Mouse (Mus musculus) megakaryocyte progenitor cell, adult 5-6 weeks (primary cell): ENCODE measurements around the gene Tgm4. TPM values are rescaled to one million over a fixed set of nuclear protein-coding genes. Genes with fewer than 3 reads are reported as not detected.

Experiments used
- ATAC-seq: replicated peaks from 2 replicates; pipeline ENCODE4 v1.8.0; 2016; ENCODE audit warnings: mild to moderate bottlenecking, moderate TSS enrichment, inconsistent platforms; ENCODE audit not compliant: poor library complexity
- total RNA-seq, 2 experiments: library from RNA; stranded (forward) in 1 of 2; stranded (reverse) in 1 of 2; fragments of 157-497, 149-512 nt in 1 of 2; fragments of 200-1000 nt in 1 of 2; gene quantifications; 2 replicates each; pipeline versions ENCODE4 v1.2.3 to v1.2.4; 2015 to 2017

The Tgm4 gene
- not detected in 2 replicates for total RNA-seq (2015)
- 0.04 TPM in 1 of 2 replicates, not detected in the other for total RNA-seq (2017)

DNA sequence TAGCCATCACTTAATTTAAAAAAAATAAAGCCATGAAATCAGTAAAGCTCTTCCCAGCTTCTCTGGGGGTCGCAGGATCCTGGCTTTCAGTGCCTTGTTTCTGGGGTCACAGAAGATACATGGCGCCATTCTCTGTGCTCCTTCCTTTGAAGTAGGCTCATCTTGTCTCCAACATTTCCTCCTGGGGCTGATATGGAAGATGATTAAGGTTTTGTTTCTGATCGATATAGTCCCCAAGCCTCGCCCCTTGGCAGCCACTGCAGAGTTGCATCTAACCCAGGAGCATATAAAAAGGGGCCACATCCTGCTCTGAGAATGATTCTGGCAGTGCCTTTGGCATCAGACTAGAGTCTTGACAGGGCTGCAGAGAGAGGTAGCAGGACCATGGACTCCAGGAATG lies at the start of gene Tgm4:
Gene Tgm4 (plus strand): TSS at position 301 of the 400 bp plus-strand sequence.
- ATAC-seq, result no peak

DNA sequence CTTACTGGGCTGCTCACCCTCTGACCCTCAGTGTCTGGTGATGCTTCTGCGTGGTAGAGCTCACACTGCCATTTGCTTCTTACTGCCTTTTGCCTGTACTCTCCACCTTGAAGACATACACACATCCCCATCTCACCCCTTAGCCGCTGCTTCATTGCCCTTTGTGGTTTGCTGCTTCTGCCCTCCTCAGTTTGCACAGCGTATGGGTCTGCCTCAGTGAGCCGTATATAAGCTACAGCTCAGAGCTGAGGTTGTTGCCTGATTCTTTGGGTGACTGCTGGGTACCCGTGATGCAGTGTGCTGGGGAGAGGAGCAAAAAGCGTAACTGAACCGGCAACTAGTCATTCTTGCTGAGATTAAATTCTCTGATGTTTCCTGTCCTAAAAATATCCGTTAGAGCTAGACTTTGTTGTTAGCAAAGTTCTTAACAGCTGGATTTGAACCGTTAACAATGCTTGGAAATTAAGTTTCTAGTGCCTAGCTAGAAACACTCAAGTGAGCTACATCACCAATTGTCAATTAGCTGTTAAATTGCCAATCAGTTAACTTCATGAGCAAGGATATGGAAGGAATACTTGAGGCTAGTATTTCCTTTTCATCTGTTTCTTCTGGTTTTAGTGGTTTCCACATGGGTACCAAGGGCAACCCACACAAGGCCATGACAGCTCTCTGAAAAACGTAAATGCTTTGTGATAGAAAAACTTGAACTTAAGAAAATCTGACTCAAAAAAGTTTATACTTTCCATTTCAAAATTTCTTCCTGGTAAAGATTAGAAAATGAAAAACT lies 35.9 kb upstream of the Tgm4 start:
- ATAC-seq, result 0 out of 2 replicates have a peak, but pooled peaks have one; percentile 9

DNA sequence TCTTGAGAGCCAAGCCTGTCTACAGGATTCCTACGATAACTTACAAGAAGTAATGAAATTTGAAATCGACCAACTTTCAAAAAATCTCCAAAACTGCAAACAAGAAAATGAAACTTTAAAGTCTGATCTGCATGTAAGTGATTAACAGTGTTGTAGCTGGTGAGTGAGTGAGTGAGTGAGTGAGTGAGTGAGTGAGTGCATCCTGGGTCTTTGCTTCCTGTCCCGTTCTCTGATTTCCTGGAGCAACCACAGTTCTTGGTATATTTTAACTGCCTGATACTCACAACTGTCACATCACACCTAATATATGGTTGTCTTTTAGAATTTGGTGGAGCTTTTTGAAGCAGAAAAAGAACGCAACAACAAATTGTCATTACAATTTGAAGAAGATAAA lies 35.3 kb upstream of the Tgm4 start:
- ATAC-seq, result no peak

- no peak for ATAC-seq
Observed at GRCm38 (mm10) chr9:123004718-123005117, 29.8 kb upstream of the Tgm4 start.

GRCm38 (mm10) chr9:123006071-123006470 lies 28.5 kb upstream of the Tgm4 start:
- ATAC-seq, result peak; percentile 65

DNA sequence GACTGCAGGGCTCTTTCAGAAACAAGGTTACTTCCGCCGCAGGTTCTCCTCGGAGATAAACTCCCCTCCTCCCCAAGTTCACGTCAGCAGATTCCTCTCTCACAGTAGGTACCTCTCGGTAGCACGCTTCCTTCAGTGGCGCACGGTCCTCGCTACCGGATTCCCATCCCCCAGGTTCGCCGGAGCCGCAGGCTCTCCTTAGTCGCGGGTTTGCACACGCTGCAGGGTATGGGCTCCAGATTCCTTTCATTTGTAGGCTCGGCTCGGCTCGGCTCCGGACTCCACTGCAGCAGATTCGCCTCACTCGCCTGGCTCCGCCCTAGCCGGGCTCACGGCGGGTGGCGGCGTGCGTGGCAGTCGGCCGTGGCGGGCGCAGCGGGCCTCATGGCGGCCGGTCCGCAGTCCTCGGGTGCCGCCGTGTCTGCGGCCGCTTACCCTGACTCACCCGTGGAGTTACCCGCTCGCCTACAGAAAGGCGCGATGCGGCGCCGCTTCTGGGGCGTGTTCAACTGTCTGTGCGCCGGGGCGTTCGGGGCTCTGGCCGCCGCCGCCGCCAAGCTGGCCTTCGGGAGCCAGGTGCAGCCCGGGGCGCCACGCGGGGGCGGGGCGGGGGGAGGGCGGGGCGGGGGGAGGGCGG lies 13.4 kb upstream of the Tgm4 start, which contains the start of gene Tmem42:
Gene Tmem42 (plus strand): TSS at position 332 of the 637 bp plus-strand sequence.
- ATAC-seq, result peak; percentile 83

DNA sequence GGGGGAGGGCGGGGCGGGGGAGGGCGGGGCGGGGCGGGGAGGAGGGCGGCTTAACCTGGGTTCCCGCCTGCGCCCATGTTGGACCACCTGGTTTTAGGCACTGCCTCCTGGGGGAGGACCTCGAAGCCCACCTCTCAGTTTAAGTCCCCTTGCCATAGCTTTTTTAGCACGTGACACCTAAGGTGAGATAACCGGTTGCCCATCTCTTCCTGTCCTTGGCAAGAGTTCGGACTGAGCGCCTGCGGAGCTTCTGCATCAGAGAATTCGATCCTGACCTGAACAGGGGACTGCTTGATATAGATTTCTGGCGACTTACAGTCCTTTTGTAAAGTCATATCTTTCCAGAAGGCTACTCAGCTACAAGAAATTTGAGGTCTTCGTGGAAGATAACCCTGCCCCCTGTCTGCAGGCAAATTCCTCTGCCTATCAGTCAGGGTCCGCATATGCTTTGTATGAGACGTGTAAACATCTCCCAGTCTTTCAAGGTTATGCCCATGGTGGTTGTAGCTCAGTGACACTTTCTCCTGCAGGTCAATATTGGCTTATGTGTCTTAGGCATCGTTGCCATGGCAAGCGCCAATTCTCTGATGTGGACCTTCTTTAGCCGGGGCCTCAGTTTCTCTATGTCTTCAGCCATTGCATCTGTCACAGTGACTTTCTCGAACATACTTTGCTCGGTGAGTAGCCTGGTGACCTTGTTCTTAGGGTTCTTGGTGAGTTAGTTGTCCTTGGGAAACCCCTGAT lies 12.7 kb upstream of the Tgm4 start:
- ATAC-seq, result peak; percentile 30; the same call in 1 of the 2 replicates

GRCm38 (mm10) chr9:123024201-123024600 lies 10.3 kb upstream of the Tgm4 start:
- no peak for ATAC-seq

- no peak for ATAC-seq
Observed at GRCm38 (mm10) chr9:123031496-123032246, 2.9 kb upstream of the Tgm4 start.

- ATAC-seq, result peak; percentile 80
Observed at GRCm38 (mm10) chr9:123047665-123048064, 13.1 kb downstream of the Tgm4 start.

DNA sequence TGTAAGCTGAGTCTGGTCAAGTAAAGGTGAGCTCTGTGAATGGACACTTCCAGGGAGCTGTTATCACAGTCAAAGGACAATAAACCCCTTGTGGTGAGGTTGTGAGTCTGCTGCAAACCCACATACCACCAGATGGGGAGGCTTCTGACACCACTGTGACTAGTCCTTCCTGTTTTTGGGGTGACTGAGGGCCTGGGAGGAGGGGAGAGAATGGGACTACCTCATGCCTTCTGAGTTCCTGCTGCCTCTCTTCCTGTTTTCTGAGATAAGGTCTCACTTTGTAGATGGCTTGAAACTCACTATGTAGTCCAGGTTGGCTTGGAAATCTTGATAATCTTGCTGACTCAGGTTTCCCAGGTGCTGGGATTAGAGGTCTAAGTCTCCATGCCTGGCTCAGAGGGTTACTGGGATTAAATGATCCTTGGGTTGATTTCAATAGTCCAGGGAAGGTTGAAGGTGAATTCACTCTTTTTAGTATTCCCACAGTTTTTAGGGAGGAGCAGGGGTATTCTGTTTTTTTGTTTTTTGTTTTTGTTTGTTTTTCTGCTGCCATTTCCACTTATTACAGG lies 24.3 kb downstream of the Tgm4 start:
- ATAC-seq, result peak; percentile 100

DNA sequence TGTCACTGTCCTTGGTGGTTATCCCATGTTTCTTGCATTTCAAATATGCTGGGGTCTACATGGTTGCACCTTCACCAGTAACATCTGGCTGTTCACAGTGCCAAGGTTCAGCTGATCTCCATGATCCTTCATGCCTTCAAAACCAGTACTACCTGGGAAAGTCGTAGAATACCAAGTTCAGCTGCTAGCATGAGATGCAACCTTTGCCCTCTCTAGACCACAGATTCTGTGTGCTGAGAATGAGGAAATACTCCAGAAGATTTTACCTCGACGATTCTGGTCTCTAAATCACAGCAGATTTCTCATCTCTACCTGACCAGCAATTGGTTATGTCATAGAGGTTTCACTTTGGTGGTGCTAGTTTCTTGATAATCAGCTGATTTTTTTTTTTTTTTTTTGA lies 25.6 kb downstream of the Tgm4 start:
- ATAC-seq, result no peak

GRCm38 (mm10) chr9:123079149-123079548 lies 44.6 kb downstream of the Tgm4 start:
- ATAC-seq, result peak; percentile 87

DNA sequence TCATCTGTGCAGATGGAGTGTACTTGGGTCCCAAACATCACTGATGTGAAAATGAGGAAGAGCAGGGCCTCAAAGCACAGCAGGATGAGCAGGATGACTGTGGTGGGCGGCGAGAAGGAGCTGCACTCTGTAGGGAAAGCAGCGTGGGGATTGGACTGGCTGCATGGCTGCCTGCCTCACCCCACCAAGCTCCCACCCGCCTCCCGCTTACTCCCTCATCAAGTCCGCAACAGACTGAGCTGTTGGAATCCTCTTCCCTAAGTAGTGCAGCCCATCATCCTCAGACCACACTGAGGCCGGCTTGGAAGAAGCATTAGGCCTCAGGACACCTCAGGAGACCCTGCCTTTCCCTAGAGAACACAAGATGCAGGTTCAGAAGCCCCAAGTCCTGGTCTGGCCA lies 45.8 kb downstream of the Tgm4 start:
- ATAC-seq, result no peak

GRCm38 (mm10) chr9:123080796-123081195 lies 46.3 kb downstream of the Tgm4 start:
- ATAC-seq, result no peak

- ATAC-seq, result no peak
Observed at GRCm38 (mm10) chr9:123085373-123085772, 50.8 kb downstream of the Tgm4 start.

DNA sequence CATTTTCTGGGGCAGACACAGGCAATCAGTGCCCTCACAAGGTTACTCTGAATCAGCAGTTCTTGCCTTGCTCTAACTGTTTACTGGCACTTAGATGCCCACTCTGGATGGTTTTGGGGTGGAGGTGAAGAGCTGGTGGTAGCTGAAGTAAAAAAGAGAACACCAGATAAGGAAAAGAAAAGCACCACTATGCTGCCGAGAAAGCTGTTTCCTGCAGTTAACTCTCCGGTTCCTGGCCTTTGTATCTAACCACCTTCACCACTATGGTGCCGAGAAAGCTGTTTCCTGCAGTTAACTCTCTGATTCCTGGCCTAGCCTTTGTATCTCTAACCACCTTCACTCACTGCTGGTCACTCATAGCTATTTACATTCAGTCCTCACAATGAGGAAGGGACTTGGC lies 53.0 kb downstream of the Tgm4 start:
- ATAC-seq, result peak; percentile 70

GRCm38 (mm10) chr9:123090844-123091243 lies 56.3 kb downstream of the Tgm4 start:
- ATAC-seq, result peak; percentile 29

DNA sequence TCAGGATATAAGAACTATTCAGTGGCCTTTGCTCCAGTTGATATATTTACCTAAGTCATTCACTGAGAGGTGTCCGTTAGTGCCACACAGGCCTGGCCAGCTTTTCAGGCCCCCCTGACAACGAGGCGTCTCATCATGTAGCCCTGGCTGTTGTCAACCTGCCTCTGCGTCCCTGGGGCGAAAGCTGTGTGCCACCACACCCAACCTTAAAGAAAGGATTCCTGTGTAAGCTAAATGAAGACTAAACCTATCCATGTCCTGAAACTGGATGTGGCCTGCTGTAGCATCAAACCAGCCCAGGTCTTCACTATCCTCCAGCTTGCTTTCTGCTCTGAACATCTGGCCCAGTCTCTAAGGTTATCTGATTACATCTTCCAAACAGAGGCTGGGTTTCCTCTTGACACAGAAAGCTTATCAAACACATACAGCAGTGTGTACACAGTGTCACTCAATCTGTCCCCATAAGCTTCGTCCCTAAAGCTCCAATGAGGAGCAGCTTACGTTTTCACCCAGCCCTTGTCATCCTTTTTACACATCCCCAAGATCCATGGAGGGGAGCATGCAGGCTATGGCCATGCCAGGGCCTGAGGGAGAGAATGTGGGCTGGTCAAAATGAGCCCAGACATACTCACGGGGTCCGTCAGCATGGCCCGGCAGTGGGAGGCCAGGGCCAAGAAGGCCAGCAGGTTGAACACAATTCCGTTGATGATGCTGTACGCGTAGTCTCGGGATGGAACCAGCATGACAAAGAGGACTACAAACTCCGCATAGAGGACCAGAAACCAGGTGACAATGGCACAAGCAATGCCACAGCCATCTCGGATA lies 65.3 kb downstream of the Tgm4 start:
- ATAC-seq, result peak; percentile 84

DNA sequence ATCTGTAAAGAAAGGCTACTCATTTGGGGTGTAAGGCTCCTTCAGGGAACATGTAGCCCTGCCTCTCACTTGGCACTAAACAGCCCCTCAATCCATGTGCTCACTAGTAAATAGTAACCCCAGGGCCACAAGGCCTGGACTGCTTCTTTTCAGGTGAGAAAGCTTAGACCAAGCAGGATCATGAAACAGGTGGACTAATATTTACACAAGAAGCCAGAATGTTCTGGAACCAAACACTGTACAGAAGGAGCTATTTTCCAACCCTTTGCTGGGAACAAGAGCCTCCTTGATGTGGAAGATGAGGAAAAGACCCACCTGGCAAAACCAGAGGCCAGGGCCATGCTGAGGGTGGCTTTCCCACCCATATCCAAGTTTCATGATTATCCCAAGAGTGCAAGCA lies 68.9 kb downstream of the Tgm4 start:
- ATAC-seq, result no peak
